Mouse (Mus musculus) erythroblast, embryonic 14.5 days (primary cell): ENCODE measurements around the gene Arsb. TPM values are rescaled to one million over a fixed set of nuclear protein-coding genes. Genes with fewer than 3 reads are reported as not detected.

Source experiments
- H3K27me3 ChIP-seq: 2 replicates; pipeline ENCODE4 v1.6.1; 2012; ENCODE audit warnings: inconsistent platforms; ENCODE audit not compliant: control insufficient read depth
- H3K36me3 ChIP-seq: 2 replicates; pipeline ENCODE4 v1.6.1; 2012; ENCODE audit warnings: mild to moderate bottlenecking, inconsistent platforms; ENCODE audit not compliant: control insufficient read depth
- H3K4me1 ChIP-seq: 2 replicates; pipeline ENCODE4 v1.6.1; 2012; ENCODE audit warnings: inconsistent platforms; ENCODE audit not compliant: control insufficient read depth
- H3K4me3 ChIP-seq: replicated peaks from 2 replicates; pipeline ENCODE3; 2012; ENCODE audit warnings: moderate library complexity, mild to moderate bottlenecking, inconsistent platforms
- H3K9me3 ChIP-seq: 2 replicates; pipeline ENCODE4 v1.6.1; 2012; ENCODE audit warnings: low read length, inconsistent platforms, mixed read lengths; ENCODE audit not compliant: control insufficient read depth
- GATA1 ChIP-seq: IDR thresholded peaks from 2 replicates; pipeline ENCODE4 v1.6.1; 2012; ENCODE audit warnings: low read length, inconsistent platforms, mixed read lengths
- TAL1 ChIP-seq: IDR thresholded peaks from 3 replicates; pipeline ENCODE4 v1.6.1; 2012; ENCODE audit warnings: low read length, inconsistent platforms, mixed read lengths
- polyA plus RNA-seq: library from polyadenylated mRNA; stranded (reverse); fragments of >175 nt; gene quantifications from 2 replicates; pipeline ENCODE4 v1.2.3, GENCODE M21; 2012

Gene Arsb
- polyA plus RNA-seq, 1 experiment: 0.05 TPM

DNA sequence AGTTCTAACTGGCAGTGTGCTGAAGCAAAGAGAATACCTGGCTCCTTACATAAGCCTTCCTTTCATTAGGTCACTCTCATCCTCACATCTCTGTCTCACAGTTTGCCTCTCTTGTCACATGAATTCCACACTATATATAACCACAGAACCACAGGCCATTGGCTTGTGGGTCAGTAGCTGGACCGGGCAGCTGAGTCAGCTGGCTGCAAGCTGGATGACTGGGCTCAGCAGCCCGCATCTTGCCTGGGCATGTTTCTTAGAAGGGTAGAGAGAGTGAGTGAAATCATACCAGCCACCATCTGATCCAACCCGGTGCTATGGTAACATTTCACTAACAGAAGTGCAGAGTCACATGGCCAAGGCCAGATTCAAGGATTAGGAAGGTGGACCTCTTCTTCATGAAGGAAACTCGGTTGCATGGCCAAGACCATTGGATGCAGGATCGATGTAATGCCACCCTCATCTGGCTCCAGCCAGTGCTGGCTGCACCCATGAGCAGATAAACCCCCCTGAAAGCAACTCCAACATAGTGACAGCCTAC is 221.0 kb downstream of the Arsb start:
- Histone ChIP-seq H3K9me3 (peaks cover 2% of the 10 kb centered on the region; the same call in 1 of the 2 replicates), H3K4me3 (no peak overlapping the region), H3K36me3 (no peaks in the 10 kb centered on the region), H3K4me1 (no peaks in the 10 kb centered on the region), H3K27me3 (no peaks in the 10 kb centered on the region)
- TF ChIP-seq GATA1 (no peak), TAL1 (no peak)

Other genes with a start within 250 kb of the Arsb start
- gene Bhmt, start 133.7 kb upstream of the Arsb start, polyA plus RNA-seq: 0.01 TPM in 1 of 2 replicates, not detected in the other
- 0.02 TPM in 1 of 2 replicates, not detected in the other for gene Bhmt2, start 97.3 kb upstream of the Arsb start, polyA plus RNA-seq
- 0.04 TPM in 1 of 2 replicates, not detected in the other for gene Dmgdh, start 97.2 kb upstream of the Arsb start, polyA plus RNA-seq